Mouse (Mus musculus): ENCODE results near the gene Ubtd1.

DNA sequence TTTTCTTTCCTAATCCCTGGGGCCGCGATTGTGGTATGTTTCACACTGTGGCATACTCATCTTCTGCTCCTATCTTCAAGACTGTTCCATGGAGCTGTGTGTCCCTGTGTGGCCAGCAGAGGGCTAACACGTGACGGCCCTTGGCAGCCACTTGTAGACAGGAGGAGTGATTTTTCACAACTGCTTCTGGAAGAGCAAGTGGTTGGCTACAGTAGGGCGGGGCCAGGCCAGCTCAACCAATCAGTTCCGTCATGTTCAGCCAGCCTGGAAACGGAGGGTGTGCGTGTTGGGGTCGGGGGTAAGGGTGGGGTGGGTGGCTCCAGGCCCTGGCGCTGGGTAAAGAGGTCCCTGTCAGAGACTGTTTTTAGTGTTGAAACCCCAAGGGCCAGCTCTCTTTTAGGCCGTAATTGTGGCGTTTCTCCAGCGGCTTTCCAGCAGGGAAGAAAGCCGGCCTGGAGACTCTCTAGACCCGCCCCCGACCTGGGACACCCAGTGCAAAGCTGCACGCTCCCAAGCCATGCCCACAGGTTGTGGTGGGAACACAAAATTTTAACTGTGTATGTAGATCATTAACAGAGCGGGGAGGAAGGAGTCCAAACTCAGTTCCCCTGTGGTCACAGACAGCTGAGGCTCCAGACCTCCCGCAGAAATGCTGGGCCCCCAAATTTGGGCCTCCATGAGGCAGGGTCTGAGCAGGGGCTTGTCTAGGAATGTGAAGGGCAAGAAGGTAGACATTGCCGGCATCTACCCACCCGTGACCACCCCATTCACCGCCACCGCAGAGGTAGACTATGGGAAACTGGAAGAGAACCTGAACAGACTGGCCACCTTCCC is 63.9 kb downstream of the Ubtd1 start, which contains the start of gene Hoga1:
- TF ChIP-seq POLR2A (IDR thresholded peaks at IDR 0.05; ENCODE audit: control insufficient read depth in 1 of 2, insufficient read depth in 1 of 2, low read depth in 1 of 2, low read length in 2 of 2, poor library complexity in 1 of 2) (no peak), CTCF (IDR thresholded peaks at IDR 0.05 in 2 of 3, conservative IDR thresholded peaks at IDR 0.05 in 1 of 3; ENCODE audit: control insufficient read depth in 1 of 3, insufficient read depth in 1 of 3, low read depth in 2 of 3, low read length in 3 of 3, poor library complexity in 1 of 3, severe bottlenecking in 1 of 3) (peak; percentile 86 to 98 (median 87)), UBTF (IDR thresholded peaks at IDR 0.05; ENCODE audit: borderline replicate concordance, insufficient read depth, low read depth, low read length) (no peak), MAFK (IDR thresholded peaks at IDR 0.05; ENCODE audit: borderline replicate concordance, low read depth, low read length) (no peak), TBP (IDR thresholded peaks at IDR 0.05; ENCODE audit: low read depth, low read length) (peak; percentile 36; the same call in 1 of the 2 replicates)
